Mouse (Mus musculus): ENCODE measurements around the gene Pnp2.

The Pnp2 gene

DNA sequence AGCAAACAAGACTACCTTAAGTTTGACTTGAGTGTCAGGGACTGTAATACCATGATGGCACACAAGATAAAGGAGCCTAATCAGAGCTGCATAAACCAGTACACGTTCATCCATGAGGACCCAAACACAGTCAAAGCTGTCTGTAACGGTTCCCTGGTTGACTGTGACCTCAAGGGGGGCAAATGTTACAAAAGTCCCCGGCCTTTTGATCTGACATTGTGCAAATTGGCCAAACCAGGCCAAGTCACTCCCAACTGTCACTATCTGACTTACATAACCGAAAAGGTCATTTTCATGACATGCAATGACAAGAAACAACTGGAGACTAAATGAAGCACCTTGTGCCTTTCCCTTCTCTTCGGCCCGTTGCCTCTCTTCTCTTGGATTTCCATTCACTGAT lies 53.8 kb downstream of the Pnp2 start:
- DNase-seq (ENCODE audit: low spot score) = no peak

Measured in adipocyte (in vitro differentiated cells).